Mouse (Mus musculus) macrophage (primary cell): Measurements from ENCODE around the gene Sept5. TPM values are rescaled to one million over a fixed set of nuclear protein-coding genes. Genes with fewer than 3 reads are reported as not detected.

Experiments used
- H3K27ac ChIP-seq: fragments of 350-480 bp; formaldehyde crosslinking; 2 replicates; pipeline ENCODE4 v1.9.0; 2021
- H3K36me3 ChIP-seq: fragments of 350-480 bp; formaldehyde crosslinking; 2 replicates; pipeline ENCODE4 v1.9.0; 2021; ENCODE audit errors: inconsistent target
- H3K4me3 ChIP-seq: fragments of 350-480 bp; formaldehyde crosslinking; 2 replicates; pipeline ENCODE4 v1.9.0; 2021; ENCODE audit errors: inconsistent target
- H3K79me2 ChIP-seq: fragments of 350-480 bp; formaldehyde crosslinking; 2 replicates; pipeline ENCODE4 v1.9.0; 2021; ENCODE audit errors: inconsistent target
- WGBS: methylation state at CpG from one replicate; pipeline ENCODE4 v1.1.7; 2026; ENCODE audit warnings: inconsistent platforms; ENCODE audit not compliant: missing documents; 5-methylcytosine and 5-hydroxymethylcytosine counted together
- polyA plus RNA-seq: library from polyadenylated mRNA; stranded (reverse); fragments of 250-400 nt; gene quantifications from 3 replicates; pipeline ENCODE4 v1.2.4, GENCODE M21; 2018; ENCODE audit warnings: inconsistent platforms

Gene Sept5
- polyA plus RNA-seq, 1 experiment from 2014 or later = 0.36 TPM

GRCm38 (mm10) chr16:18611752-18612151 is 18.0 kb downstream of the Sept5 start:
- WGBS = 86% methylated on average over 7 of the region's 13 CpGs
- Histone ChIP-seq H3K27ac (no peak overlapping the region), H3K4me3 (no peak overlapping the region), H3K36me3 (no peaks in the 10 kb centered on the region), H3K79me2 (no peaks in the 10 kb centered on the region)

- Histone ChIP-seq H3K79me2 (no peaks in the 10 kb centered on the region), H3K27ac (no peak overlapping the region), H3K4me3 (no peak overlapping the region), H3K36me3 (no peaks in the 10 kb centered on the region)
- WGBS = 88% methylated on average over 2 of the region's 2 CpGs
Observed at GRCm38 (mm10) chr16:18609099-18609498, 20.7 kb downstream of the Sept5 start.

GRCm38 (mm10) chr16:18608226-18608625 is 21.5 kb downstream of the Sept5 start:
- no peaks in the 10 kb centered on the region for H3K36me3 ChIP-seq
- H3K4me3 ChIP-seq = no peak overlapping the region
- WGBS = 62% methylated on average over 11 of the region's 11 CpGs
- no peaks in the 10 kb centered on the region for H3K79me2 ChIP-seq
- no peak overlapping the region for H3K27ac ChIP-seq

- H3K4me3 ChIP-seq = no peak overlapping the region
- 86% methylated on average over 5 of the region's 5 CpGs for WGBS
- H3K36me3 ChIP-seq = no peaks in the 10 kb centered on the region
- no peaks in the 10 kb centered on the region for H3K79me2 ChIP-seq
- H3K27ac ChIP-seq = no peak overlapping the region
Observed at GRCm38 (mm10) chr16:18605705-18606104, 24.0 kb downstream of the Sept5 start.

- no peaks in the 10 kb centered on the region for H3K79me2 ChIP-seq
- no peak overlapping the region for H3K4me3 ChIP-seq
- H3K36me3 ChIP-seq = no peaks in the 10 kb centered on the region
- 62% methylated on average over 8 of the region's 8 CpGs for WGBS
- H3K27ac ChIP-seq = no peak overlapping the region
Observed at GRCm38 (mm10) chr16:18604267-18604701, 25.5 kb downstream of the Sept5 start.

- H3K36me3 ChIP-seq = no peaks in the 10 kb centered on the region
- WGBS = 92% methylated on average over 7 of the region's 7 CpGs
- no peak overlapping the region for H3K27ac ChIP-seq
- H3K4me3 ChIP-seq = no peak overlapping the region
- H3K79me2 ChIP-seq = no peaks in the 10 kb centered on the region
Observed at GRCm38 (mm10) chr16:18601447-18601846, 28.3 kb downstream of the Sept5 start.

GRCm38 (mm10) chr16:18598006-18598405 is 31.7 kb downstream of the Sept5 start:
- Histone ChIP-seq H3K27ac (no peak overlapping the region), H3K36me3 (no peaks in the 10 kb centered on the region), H3K4me3 (no peak overlapping the region), H3K79me2 (no peaks in the 10 kb centered on the region)
- 90% methylated on average over 3 of the region's 3 CpGs for WGBS

GRCm38 (mm10) chr16:18596255-18596654 is 33.5 kb downstream of the Sept5 start:
- Histone ChIP-seq H3K27ac (no peak overlapping the region), H3K36me3 (no peaks in the 10 kb centered on the region), H3K79me2 (no peaks in the 10 kb centered on the region), H3K4me3 (no peak overlapping the region)
- 96% methylated on average over 3 of the region's 5 CpGs for WGBS

GRCm38 (mm10) chr16:18593930-18594329 is 35.8 kb downstream of the Sept5 start:
- Histone ChIP-seq H3K27ac (no peak overlapping the region), H3K4me3 (no peak overlapping the region), H3K79me2 (no peaks in the 10 kb centered on the region), H3K36me3 (no peaks in the 10 kb centered on the region)
- WGBS = 53% methylated on average over 2 of the region's 2 CpGs

GRCm38 (mm10) chr16:18591047-18592018 is 38.4 kb downstream of the Sept5 start:
- 10% methylated on average over 58 of the region's 59 CpGs for WGBS
- no peak overlapping the region for H3K27ac ChIP-seq
- no peak overlapping the region for H3K4me3 ChIP-seq
- no peaks in the 10 kb centered on the region for H3K79me2 ChIP-seq
- H3K36me3 ChIP-seq = no peaks in the 10 kb centered on the region

GRCm38 (mm10) chr16:18589804-18590790 is 39.7 kb downstream of the Sept5 start, which contains the start of gene Tbx1:
Tbx1 (minus strand) TSS chr16:18590671.
- peak within 1 kb of the TSS; percentile 15; the same call in 1 of the 2 replicates for H3K4me3 ChIP-seq
- H3K27ac ChIP-seq = no peak within 1 kb of the TSS
- H3K36me3 ChIP-seq = no peaks in the 10 kb centered on the region
- H3K79me2 ChIP-seq = no peaks in the 10 kb centered on the region
- WGBS = 3% methylated on average over 48 of the region's 48 CpGs

- 80% methylated on average over 9 of the region's 9 CpGs for WGBS
- Histone ChIP-seq H3K27ac (no peak overlapping the region), H3K79me2 (no peaks in the 10 kb centered on the region), H3K36me3 (no peaks in the 10 kb centered on the region), H3K4me3 (no peak overlapping the region)
Observed at GRCm38 (mm10) chr16:18589080-18589621, 40.6 kb downstream of the Sept5 start.

GRCm38 (mm10) chr16:18588738-18589055 is 41.1 kb downstream of the Sept5 start:
- Histone ChIP-seq H3K4me3 (no peak overlapping the region), H3K36me3 (no peaks in the 10 kb centered on the region), H3K79me2 (no peaks in the 10 kb centered on the region), H3K27ac (no peak overlapping the region)
- 22% methylated on average over 31 of the region's 31 CpGs for WGBS
